Mouse (Mus musculus): ENCODE measurements around the gene Maats1.

DNA sequence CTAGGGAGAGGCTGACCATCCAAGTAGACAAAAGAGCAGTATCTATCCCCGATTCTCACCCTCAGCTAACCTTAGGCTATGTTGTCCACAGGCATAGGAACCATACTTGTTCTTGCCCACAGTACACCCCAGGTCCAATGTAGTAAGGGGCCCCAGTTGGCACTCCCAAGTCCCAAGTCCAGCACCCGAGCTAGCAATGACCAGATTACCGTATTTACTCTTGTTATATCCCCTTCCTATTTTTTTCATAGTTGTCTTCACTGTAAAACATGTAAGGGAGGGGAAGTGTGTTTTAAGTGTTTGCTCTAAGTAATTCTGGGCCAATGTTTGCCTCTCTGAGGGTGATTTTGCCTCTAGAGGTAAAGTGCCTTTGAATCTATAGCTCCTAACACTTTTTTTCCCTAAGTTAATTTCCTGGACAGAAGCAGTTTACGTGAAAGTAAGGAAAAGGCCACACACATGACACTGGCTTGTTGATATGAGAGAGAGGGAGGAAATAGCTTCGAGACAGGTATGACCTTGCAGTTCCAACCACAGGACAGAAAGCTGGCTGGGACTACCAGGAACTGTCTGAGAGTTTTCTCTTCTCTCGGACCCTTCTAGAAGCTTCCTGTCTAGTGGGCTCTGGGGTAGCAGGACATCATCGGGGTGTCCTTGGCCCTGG, 47.1 kb downstream of the Maats1 start, which contains the start of gene Nr1i2:
- TF ChIP-seq HCFC1 (IDR thresholded peaks at IDR 0.05; ENCODE audit: low read depth, low read length) (no peak), CTCF (IDR thresholded peaks at IDR 0.05 in 2 of 3, conservative IDR thresholded peaks at IDR 0.05 in 1 of 3; ENCODE audit: control insufficient read depth in 1 of 3, insufficient read depth in 1 of 3, low read depth in 2 of 3, low read length in 3 of 3, poor library complexity in 1 of 3, severe bottlenecking in 1 of 3) (no peak), SIN3A (IDR thresholded peaks at IDR 0.05; ENCODE audit: low read length) (no peak), ETS1 (IDR thresholded peaks at IDR 0.05; ENCODE audit: low read depth, low read length) (no peak), SMC3 (IDR thresholded peaks at IDR 0.05; ENCODE audit: low read depth, low read length) (no peak), CHD2 (IDR thresholded peaks at IDR 0.05; ENCODE audit: low read length) (no peak), GATA1 (IDR thresholded peaks at IDR 0.05; ENCODE audit: low read depth, low read length) (no peak), CHD1 (IDR thresholded peaks at IDR 0.05; ENCODE audit: low read depth, low read length) (no peak), POLR2A (IDR thresholded peaks at IDR 0.05; ENCODE audit: control insufficient read depth in 1 of 2, insufficient read depth in 1 of 2, low read depth in 1 of 2, low read length in 2 of 2, poor library complexity in 1 of 2) (no peak), MEF2A (IDR thresholded peaks at IDR 0.05; ENCODE audit: extremely low read depth, insufficient replicate concordance, low read depth, low read length, poor library complexity, severe bottlenecking) (no peak), EP300 (IDR thresholded peaks at IDR 0.05; ENCODE audit: low read depth in 1 of 2, low read length in 2 of 2) (no peak)

Data from MEL (cell line).